Mouse (Mus musculus): Measurements from ENCODE around the gene Ldb3.

DNA sequence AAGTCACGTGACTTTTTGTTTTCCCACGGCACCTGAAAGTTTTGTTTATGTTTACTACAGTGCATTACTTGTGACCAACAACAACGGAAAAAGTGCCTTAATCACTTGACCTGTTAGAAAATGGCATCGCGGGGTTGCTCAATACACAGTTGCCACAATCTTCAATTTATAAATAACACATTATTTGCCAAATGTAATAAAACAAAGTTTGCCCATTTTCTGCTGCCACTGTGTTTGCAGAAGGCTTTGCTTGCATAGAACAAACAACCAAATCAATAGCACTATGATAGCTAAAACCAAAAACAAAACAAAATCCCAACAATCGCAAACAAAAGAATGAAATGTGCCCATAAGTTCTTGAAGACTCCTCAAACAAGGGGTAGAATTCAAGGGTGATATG is 47.2 kb upstream of the Ldb3 start:
- TF ChIP-seq POLR2A (IDR thresholded peaks at IDR 0.05; ENCODE audit: low read depth, low read length) (no peak), CTCF (IDR thresholded peaks at IDR 0.05; ENCODE audit: extremely low read depth, insufficient read length, insufficient replicate concordance, low read depth, low read length) (no peak)

Data from small intestine, adult 2 months (tissue).